Mouse (Mus musculus) thymus, adult 2 months (tissue): Measurements from ENCODE around the gene Pnp2. TPM values are rescaled to one million over a fixed set of nuclear protein-coding genes. Genes with fewer than 3 reads are reported as not detected.

Experiments
- DNase-seq: peaks from one replicate; pipeline ENCODE4 v3.0.0; 2021
- H3K27ac ChIP-seq: fragments of 200-500 bp; 2 replicates; pipeline ENCODE4 v1.5.1; 2012; ENCODE audit warnings: low read length, control low read depth; ENCODE audit not compliant: control insufficient read depth, insufficient read depth
- H3K27me3 ChIP-seq: fragments of 200-500 bp; 2 replicates; pipeline ENCODE4 v1.6.1; 2012; ENCODE audit warnings: mild to moderate bottlenecking, low read length, moderate library complexity, mixed read lengths; ENCODE audit not compliant: control insufficient read depth, insufficient read depth
- H3K36me3 ChIP-seq: fragments of 200-500 bp; 2 replicates; pipeline ENCODE4 v1.6.1; 2012; ENCODE audit warnings: mild to moderate bottlenecking, low read length, moderate library complexity; ENCODE audit not compliant: control insufficient read depth, insufficient read depth
- H3K4me1 ChIP-seq: fragments of 200-500 bp; replicated peaks from 2 replicates; pipeline ENCODE4 v1.6.1; 2012; ENCODE audit warnings: low read length; ENCODE audit not compliant: control insufficient read depth, insufficient read depth
- H3K4me3 ChIP-seq: fragments of 200-500 bp; 2 replicates; pipeline ENCODE4 v1.5.1; 2012; ENCODE audit warnings: mild to moderate bottlenecking, low read length, control low read depth, moderate library complexity; ENCODE audit not compliant: control insufficient read depth, insufficient read depth
- CTCF ChIP-seq: fragments of 200-500 bp; IDR thresholded peaks from 2 replicates; pipeline ENCODE4 v1.5.1; 2012; ENCODE audit warnings: mild to moderate bottlenecking, control low read depth, low read length, moderate library complexity, borderline replicate concordance; ENCODE audit not compliant: control insufficient read depth, poor library complexity, insufficient read depth; ENCODE audit errors: extremely low read depth
- POLR2A ChIP-seq: fragments of 200-500 bp; IDR thresholded peaks from 2 replicates; pipeline ENCODE4 v1.6.1; 2012; ENCODE audit warnings: mild to moderate bottlenecking, low read length, control low read depth, moderate library complexity; ENCODE audit not compliant: control insufficient read depth, poor library complexity, insufficient read depth; ENCODE audit errors: extremely low read depth
- WGBS: fragments of 180-500 bp; shearing (Covaris S2); methylation state at CpG from one replicate; pipeline ENCODE4 v1.1.7; 2018; 5-methylcytosine and 5-hydroxymethylcytosine counted together
- polyA plus RNA-seq: library from polyadenylated mRNA; depleted of rRNA; stranded (reverse); fragments of >200 nt; gene quantifications from 2 replicates; pipeline ENCODE4 v1.2.3, GENCODE M21; 2012

Gene Pnp2
- polyA plus RNA-seq, 1 experiment = 0.93 TPM

GRCm38 (mm10) chr14:50987668-50988067 is 31.9 kb downstream of the Pnp2 start:
- no peak overlapping the region for H3K27ac ChIP-seq
- DNase-seq = no peak
- TF ChIP-seq CTCF (no peak), POLR2A (no peak)
- WGBS = 87% methylated on average over 2 of the region's 2 CpGs
- no peaks in the 10 kb centered on the region for H3K27me3 ChIP-seq
- no peaks in the 10 kb centered on the region for H3K36me3 ChIP-seq
- H3K4me1 ChIP-seq = no peaks in the 10 kb centered on the region
- H3K4me3 ChIP-seq = no peak overlapping the region

GRCm38 (mm10) chr14:50991037-50991436 is 35.2 kb downstream of the Pnp2 start:
- Histone ChIP-seq H3K4me1 (no peaks in the 10 kb centered on the region), H3K27ac (no peak overlapping the region), H3K36me3 (no peaks in the 10 kb centered on the region), H3K4me3 (no peak overlapping the region), H3K27me3 (no peaks in the 10 kb centered on the region)
- TF ChIP-seq CTCF = no peak
- TF ChIP-seq POLR2A = no peak
- WGBS = 70% methylated on average over 3 of the region's 3 CpGs
- no peak for DNase-seq

GRCm38 (mm10) chr14:50997088-50997487 is 41.3 kb downstream of the Pnp2 start:
- no peaks in the 10 kb centered on the region for H3K36me3 ChIP-seq
- 9% methylated on average over 3 of the region's 3 CpGs for WGBS
- no peaks in the 10 kb centered on the region for H3K27me3 ChIP-seq
- H3K27ac ChIP-seq = no peak overlapping the region
- H3K4me3 ChIP-seq = no peak overlapping the region
- peaks cover 3% of the 10 kb centered on the region for H3K4me1 ChIP-seq
- TF ChIP-seq CTCF = no peak
- TF ChIP-seq POLR2A = no peak
- no peak for DNase-seq

GRCm38 (mm10) chr14:50997999-50998666 is 42.3 kb downstream of the Pnp2 start:
- Histone ChIP-seq H3K27ac (no peak overlapping the region), H3K4me3 (no peak overlapping the region), H3K36me3 (no peaks in the 10 kb centered on the region), H3K4me1 (peaks cover 3% of the 10 kb centered on the region), H3K27me3 (no peaks in the 10 kb centered on the region)
- 83% methylated on average over 2 of the region's 2 CpGs for WGBS
- TF ChIP-seq POLR2A (no peak), CTCF (no peak)
- no peak for DNase-seq

GRCm38 (mm10) chr14:51007152-51007801 is 51.5 kb downstream of the Pnp2 start, which contains the start of gene Rnase10:
Gene Rnase10, plus strand, starts transcription at chr14:51007751.
- no peaks in the 10 kb centered on the region; the same call in 1 of the 2 replicates for H3K4me1 ChIP-seq
- peak within 1 kb of the TSS; percentile 13; the same call in 1 of the 2 replicates for H3K27ac ChIP-seq
- no peaks in the 10 kb centered on the region for H3K36me3 ChIP-seq
- WGBS = 83% methylated on average over 8 of the region's 8 CpGs
- no peaks in the 10 kb centered on the region for H3K27me3 ChIP-seq
- DNase-seq = no peak
- no peak within 1 kb of the TSS for H3K4me3 ChIP-seq
- no peak for TF ChIP-seq CTCF
- no peak for TF ChIP-seq POLR2A

GRCm38 (mm10) chr14:51007914-51008713 is 52.3 kb downstream of the Pnp2 start:
- no peak overlapping the region for H3K4me3 ChIP-seq

More at GRCm38 (mm10) chr14:51007914-51008713, 52.3 kb downstream of the Pnp2 start:
- Histone ChIP-seq H3K36me3 (no peaks in the 10 kb centered on the region), H3K4me1 (no peaks in the 10 kb centered on the region; the same call in 1 of the 2 replicates), H3K27me3 (no peaks in the 10 kb centered on the region), H3K27ac (peak overlapping the region; percentile 13; the same call in 1 of the 2 replicates)
- DNase-seq = no peak
- TF ChIP-seq CTCF (no peak), POLR2A (no peak)
- WGBS = 52% methylated on average over 13 of the region's 13 CpGs
